Mouse (Mus musculus): Measurements from ENCODE around the gene Ccdc85c. TPM values are rescaled to one million over a fixed set of nuclear protein-coding genes. Genes with fewer than 3 reads are reported as not detected.

Ccdc85c gene
- polyA plus RNA-seq, 1 experiment from 2014 or later = 0.06 TPM

DNA sequence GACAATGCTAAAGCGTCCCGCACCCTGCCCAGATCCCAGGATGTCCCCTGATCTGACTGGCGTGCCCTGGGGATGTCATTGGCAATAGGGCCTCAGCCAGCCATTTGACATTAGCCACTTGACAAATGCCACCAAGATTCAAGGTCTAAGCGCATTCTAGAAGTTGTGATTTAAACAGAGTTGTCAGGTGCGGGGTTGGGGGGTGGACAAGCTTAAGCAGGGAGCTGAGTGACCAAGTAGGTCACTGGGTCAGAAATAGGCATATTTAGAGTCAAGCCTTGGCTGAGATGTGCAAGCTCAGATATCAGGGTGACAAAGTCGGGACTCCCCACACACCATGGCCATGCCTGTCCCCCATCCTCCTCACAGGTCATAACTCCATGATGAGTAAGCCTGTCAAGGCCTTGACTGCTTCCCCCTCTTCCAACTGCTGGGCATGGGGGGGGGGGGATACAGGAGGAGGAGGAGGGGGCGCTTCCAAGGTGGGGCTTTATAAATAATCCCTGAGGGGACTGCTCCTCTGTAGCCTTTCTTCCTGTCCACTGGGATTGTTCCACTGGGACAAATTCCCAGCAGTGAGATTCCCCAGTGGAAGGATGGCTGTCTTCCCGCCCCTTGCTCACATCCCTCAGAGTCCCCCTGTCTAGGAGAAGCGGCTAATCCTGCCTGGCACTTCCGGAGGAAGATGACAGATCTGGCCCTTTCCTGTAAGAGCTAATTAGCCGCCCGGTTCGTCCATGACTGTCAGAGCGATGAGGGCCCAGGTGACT lies 9.4 kb upstream of the Ccdc85c start:
- H3K36me3 ChIP-seq (ENCODE audit: inconsistent target) = no peaks in the 10 kb centered on the region
- WGBS (ENCODE audit: missing documents) = 72% methylated on average over 14 of the region's 14 CpGs
- no peaks in the 10 kb centered on the region for H3K79me2 ChIP-seq (ENCODE audit: inconsistent target)
- no peak overlapping the region for H3K4me3 ChIP-seq (ENCODE audit: inconsistent target)
- no peak overlapping the region for H3K27ac ChIP-seq

DNA sequence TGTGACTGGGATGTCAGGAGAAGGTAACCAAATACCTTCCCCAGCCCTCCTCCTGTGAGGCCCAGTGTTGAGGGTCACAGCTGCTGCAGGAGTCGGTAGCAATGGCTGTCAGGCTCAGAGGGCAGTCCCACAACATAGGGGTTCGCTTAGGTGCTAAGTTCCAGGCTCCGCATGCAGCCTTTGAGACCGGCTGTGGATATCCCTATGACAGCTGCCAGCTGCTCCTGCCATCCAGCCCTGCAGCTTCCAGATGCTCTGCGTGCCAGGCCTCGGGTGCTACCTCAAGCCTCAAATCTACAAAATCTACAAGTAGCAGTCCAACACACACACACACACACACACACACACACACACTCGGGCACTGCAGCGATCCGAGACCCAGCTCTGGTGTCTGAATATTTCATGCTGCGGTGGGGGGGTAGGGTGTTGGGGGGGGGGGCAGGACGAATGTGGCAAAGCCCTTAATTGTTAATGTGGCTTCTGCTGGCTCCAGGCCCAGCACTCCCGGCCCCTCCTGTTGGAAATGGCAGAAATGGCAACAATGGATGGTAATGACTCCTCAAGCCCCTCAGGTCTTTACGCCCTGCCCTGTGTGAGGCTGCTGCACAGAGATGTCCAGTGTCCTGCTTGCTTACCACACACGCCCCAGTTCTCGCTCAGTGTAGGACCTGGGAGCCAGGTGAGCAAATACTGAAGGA lies 3.1 kb upstream of the Ccdc85c start:
- Histone ChIP-seq H3K79me2 (ENCODE audit: inconsistent target) (no peaks in the 10 kb centered on the region), H3K36me3 (ENCODE audit: inconsistent target) (no peaks in the 10 kb centered on the region), H3K4me3 (ENCODE audit: inconsistent target) (no peak overlapping the region), H3K27ac (no peak overlapping the region)
- 78% methylated on average over 13 of the region's 15 CpGs for WGBS (ENCODE audit: missing documents)

DNA sequence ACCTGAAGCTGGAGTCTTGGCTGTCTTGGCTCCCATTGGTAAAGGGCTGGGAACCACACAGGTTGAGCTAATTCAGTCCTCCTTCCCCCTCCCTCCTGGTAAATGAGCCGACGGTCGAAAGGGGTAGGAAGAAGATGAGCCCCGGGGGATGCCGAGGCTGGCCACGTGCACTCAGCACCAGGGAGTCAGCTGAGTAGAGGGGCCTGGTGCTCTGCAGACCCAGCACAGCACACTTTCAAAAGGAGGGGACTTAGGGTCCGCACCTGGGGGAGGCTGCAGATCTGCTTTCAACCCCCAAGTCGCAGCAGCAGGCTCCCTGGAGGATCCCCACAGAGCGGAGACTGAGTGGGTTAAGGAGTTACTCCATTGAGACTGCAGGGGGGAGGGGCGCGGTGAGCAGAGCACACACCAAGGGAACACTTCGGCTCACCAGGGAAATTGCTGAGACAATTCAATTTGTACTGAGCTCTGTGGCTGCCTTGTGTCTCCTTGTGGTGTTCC lies 2.2 kb upstream of the Ccdc85c start:
- Histone ChIP-seq H3K4me3 (ENCODE audit: inconsistent target) (no peak overlapping the region), H3K27ac (no peak overlapping the region), H3K79me2 (ENCODE audit: inconsistent target) (no peaks in the 10 kb centered on the region), H3K36me3 (ENCODE audit: inconsistent target) (no peaks in the 10 kb centered on the region)
- WGBS (ENCODE audit: missing documents) = 29% methylated on average over 12 of the region's 12 CpGs

DNA sequence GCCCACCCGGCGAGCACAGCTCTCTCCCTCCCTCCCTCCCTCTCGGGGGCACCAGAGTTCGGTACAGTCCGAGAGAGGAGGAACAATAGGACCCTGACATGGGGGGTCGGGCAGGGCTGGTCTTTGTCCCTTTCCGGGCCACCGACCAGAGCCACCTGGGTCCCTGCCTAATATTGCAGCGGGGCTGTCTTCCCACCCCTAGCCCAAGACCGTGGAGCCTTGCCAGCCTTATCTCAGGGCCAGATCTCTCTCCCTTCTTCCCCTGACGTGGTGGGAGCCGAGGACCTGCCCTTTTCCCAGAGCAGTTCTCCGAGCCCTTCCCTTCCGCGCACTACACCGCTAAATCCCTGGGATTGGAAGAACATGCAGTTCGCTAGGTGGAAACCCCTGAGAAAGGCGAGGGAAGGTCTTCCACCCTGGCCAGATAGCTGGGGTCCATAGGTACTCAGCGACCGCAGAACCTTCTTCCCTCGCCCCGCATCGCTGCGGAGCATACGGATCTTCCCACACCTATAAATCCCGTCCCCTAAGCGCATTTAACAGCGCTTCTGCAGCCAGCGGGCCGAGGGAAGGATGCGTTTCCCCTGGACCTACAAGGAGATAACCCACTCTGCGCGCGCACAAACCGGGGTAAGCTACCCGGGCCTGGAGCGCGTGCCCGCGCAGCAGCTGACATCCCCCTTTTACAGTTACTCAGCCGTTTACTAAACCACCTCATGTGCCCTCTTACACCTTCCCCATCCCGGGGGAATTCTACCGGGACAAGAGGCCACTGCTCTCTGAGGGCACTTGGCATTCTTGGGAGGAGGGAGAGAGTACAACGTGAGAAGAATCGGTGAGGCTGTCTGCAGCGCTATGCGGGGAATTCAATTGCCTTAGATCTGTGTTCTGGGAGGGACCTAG lies 946 bp upstream of the Ccdc85c start:
- no peak overlapping the region for H3K27ac ChIP-seq
- no peaks in the 10 kb centered on the region for H3K79me2 ChIP-seq (ENCODE audit: inconsistent target)
- no peaks in the 10 kb centered on the region for H3K36me3 ChIP-seq (ENCODE audit: inconsistent target)
- 3% methylated on average over 47 of the region's 47 CpGs for WGBS (ENCODE audit: missing documents)
- H3K4me3 ChIP-seq (ENCODE audit: inconsistent target) = peak overlapping the region; percentile 15

DNA sequence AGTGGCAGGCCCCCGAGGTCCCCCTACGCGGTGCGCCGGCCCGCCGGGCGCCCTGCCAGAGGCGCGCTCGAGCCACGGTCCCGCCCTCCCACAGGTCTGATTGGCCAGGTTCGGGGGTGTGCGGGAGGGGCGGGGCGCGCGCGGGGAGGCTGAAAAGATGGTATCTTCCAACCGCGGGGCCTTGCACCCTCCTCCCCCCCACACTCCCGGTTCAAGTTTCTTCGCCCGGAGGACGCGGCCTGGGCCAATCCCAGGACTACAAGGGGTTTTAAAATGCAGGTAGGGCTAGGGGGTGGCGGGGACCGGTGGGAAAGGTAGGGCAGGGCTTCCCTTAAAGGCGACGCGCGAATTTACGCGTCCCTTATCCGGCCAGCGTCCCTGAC lies 274 bp upstream of the Ccdc85c start:
- 3% methylated on average over 37 of the region's 37 CpGs for WGBS (ENCODE audit: missing documents)
- Histone ChIP-seq H3K36me3 (ENCODE audit: inconsistent target) (no peaks in the 10 kb centered on the region), H3K4me3 (ENCODE audit: inconsistent target) (peak overlapping the region; percentile 15), H3K79me2 (ENCODE audit: inconsistent target) (no peaks in the 10 kb centered on the region), H3K27ac (no peak overlapping the region)

DNA sequence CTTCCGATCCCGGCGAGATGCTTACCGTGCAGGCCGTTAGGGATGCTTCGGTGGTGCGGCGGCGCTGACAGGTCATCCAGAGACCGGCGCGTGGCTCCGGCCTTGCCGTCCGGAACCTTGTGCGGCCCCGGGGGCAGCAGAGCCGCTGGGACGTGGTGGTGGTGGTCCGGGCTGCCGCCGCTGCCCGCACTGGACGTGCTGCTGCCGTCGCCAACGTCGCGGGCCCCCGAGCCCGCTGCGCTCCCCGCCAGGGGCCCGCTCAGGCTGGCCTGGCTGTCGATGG lies 971 bp downstream of the Ccdc85c start:
- 5% methylated on average over 33 of the region's 35 CpGs for WGBS (ENCODE audit: missing documents)
- Histone ChIP-seq H3K36me3 (ENCODE audit: inconsistent target) (no peaks in the 10 kb centered on the region), H3K79me2 (ENCODE audit: inconsistent target) (no peaks in the 10 kb centered on the region), H3K27ac (no peak overlapping the region), H3K4me3 (ENCODE audit: inconsistent target) (no peak overlapping the region)

DNA sequence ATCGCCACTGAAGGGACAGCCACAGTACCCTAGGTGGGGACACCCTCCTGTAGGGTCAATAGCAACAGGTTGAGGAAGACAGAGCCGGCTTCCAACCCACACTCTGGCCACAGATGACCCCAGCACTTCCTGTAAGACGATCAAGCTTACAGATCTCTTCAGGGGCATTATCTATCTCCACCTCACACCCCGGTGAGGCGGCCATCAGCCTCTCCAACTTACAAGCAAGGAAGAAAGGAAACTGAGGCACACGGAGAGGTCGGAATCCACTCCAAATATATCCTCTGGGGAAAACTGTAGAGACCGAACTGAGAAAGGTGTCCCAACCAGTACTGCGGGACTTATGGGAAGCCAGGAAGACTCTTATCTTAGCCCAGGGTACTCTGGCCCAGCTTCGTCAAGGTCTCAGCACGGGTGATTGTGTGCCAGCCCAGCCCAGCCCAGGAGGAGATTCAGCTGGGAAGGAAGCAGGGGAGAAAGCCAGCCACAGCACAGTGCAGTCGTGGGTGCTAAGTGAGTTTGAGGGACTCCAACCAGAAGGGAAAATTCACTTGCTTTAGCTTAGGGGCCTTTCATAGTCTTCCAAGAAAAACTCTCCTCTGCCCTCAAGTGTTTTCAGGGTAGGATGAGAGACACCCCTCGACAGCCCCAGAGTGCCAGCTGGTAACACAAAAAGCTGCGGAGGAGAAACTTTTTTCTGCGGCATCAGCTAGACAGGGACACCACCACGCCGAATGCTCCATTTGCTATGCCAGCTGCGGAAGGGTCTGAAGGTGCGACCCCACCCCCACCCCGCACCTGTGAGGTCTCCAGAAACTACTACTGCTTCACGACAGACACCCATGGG lies 1.5 kb downstream of the Ccdc85c start:
- Histone ChIP-seq H3K79me2 (ENCODE audit: inconsistent target) (no peaks in the 10 kb centered on the region), H3K36me3 (ENCODE audit: inconsistent target) (no peaks in the 10 kb centered on the region), H3K4me3 (ENCODE audit: inconsistent target) (no peak overlapping the region), H3K27ac (no peak overlapping the region)
- 35% methylated on average over 18 of the region's 21 CpGs for WGBS (ENCODE audit: missing documents)

DNA sequence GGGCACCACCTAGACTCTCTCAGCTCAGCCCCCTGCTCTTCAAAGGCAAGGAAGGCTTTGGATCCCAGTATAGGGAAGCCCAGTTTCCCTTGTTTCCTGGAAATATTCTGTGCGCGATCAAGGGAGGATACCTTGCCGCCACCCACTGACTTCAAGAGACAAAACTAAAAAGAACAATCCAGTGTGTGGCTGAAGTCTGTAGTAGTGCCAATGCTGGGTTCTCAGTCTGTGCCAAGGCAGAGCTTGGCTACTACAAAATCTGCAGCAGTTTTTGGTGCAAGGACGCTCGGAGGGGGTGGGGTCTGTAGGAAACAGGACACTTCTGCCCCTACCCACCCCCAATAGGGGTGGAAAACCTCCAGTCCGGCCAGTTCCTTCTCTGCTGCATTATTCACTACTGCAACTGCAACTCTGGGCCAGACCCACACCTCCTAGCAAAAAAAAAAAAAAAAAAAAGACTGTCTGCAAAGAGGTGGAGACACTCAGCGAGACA lies 3.0 kb downstream of the Ccdc85c start:
- Histone ChIP-seq H3K79me2 (ENCODE audit: inconsistent target) (no peaks in the 10 kb centered on the region), H3K27ac (no peak overlapping the region), H3K36me3 (ENCODE audit: inconsistent target) (no peaks in the 10 kb centered on the region), H3K4me3 (ENCODE audit: inconsistent target) (no peak overlapping the region)
- WGBS (ENCODE audit: missing documents) = 98% methylated on average over 6 of the region's 7 CpGs

DNA sequence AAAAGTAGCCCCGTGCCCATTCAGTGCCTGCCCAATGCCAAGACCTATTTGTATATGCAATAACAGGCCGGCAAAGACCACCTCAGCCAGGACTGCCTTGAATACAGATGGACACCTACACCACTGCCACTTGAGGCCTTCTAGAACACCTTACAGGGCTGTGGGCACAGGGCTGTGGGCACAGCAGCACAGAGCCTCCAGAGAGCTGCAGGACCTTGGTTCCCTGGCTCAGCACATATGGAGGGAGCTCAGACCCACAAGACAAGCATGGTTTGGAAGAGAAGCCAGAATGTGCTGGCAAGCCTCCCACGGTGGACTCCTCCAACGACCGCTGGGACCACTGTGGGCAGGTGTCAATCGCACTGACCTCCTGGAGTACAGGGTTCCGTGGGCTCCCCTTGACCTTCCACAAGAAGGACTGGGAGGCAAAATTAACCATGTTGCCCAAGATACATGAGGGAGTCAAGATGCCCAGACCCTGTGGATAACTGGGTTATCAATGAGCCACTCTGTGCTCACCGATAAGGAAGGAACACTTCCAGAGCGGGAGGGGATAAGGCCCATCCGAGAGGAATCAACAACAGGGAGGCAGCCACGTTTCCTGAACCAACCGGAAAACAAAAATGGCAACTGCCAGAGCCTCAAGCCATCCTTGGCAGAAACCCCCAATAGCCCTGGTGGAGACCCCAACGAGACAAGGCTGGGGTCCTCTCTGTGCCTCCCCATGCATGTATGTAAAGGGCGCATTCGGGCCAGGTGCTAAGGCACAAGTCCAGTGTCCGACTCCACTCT lies 3.7 kb downstream of the Ccdc85c start:
- no peaks in the 10 kb centered on the region for H3K36me3 ChIP-seq (ENCODE audit: inconsistent target)
- H3K79me2 ChIP-seq (ENCODE audit: inconsistent target) = no peaks in the 10 kb centered on the region
- 94% methylated on average over 16 of the region's 16 CpGs for WGBS (ENCODE audit: missing documents)
- H3K4me3 ChIP-seq (ENCODE audit: inconsistent target) = no peak overlapping the region
- no peak overlapping the region for H3K27ac ChIP-seq

DNA sequence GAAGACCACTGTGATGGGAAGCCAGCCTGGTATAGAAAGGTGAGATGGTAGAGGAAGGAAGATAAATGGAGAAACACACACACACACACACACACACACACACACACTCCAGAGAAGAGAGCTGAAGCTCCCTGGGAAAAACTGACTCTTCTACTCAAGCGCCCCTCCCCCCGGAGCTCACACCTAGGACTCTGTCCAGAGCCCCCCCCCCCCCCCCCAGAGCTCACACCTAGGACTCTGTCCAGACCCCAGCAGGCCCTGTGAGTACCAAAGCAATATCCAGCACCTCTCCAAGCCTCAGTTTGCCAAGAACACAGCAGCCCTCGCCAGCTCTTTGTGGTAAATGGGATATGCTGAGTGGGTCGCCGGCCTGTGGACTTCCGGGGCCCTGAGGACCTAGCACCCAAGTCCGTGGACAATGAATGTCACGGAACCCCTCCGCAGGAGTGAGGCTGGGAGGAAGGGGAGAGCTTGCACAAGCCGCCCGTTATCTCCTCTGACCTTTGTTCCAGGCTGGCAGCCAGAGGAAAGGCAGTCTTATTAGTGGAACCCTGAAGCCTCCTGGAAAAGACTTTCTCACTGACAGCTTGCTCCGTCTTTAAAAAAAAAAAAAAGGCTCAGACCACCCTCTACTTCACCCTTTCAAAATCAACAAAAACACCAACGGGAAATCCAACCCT lies 4.8 kb downstream of the Ccdc85c start:
- Histone ChIP-seq H3K79me2 (ENCODE audit: inconsistent target) (no peaks in the 10 kb centered on the region), H3K4me3 (ENCODE audit: inconsistent target) (no peak overlapping the region), H3K27ac (no peak overlapping the region), H3K36me3 (ENCODE audit: inconsistent target) (no peaks in the 10 kb centered on the region)
- 90% methylated on average over 11 of the region's 13 CpGs for WGBS (ENCODE audit: missing documents)

DNA sequence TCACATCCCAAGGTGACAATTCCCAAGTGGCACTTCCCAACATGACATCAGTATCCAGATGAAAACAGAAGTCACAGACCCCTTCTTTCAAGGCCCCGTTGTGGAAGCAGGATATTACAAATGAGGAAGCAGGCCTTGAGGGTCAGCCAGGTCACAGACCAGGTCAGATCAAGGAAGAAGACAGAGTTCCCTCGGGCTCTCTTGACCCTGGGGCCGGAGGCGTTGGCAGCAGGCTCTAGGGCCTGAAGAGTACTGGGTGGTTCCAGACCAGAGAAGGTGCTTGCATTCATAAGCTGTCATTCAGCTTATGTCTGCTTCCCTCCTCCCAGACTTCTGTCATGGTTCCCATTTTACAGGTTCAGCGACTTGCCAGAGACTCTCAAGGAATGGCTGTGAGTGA lies 5.5 kb downstream of the Ccdc85c start:
- Histone ChIP-seq H3K36me3 (ENCODE audit: inconsistent target) (no peaks in the 10 kb centered on the region), H3K79me2 (ENCODE audit: inconsistent target) (no peaks in the 10 kb centered on the region), H3K4me3 (ENCODE audit: inconsistent target) (no peak overlapping the region), H3K27ac (no peak overlapping the region)
- whole genome bisulfite sequencing (ENCODE audit: missing documents) = 56% methylated on average over 5 of the region's 5 CpGs

DNA sequence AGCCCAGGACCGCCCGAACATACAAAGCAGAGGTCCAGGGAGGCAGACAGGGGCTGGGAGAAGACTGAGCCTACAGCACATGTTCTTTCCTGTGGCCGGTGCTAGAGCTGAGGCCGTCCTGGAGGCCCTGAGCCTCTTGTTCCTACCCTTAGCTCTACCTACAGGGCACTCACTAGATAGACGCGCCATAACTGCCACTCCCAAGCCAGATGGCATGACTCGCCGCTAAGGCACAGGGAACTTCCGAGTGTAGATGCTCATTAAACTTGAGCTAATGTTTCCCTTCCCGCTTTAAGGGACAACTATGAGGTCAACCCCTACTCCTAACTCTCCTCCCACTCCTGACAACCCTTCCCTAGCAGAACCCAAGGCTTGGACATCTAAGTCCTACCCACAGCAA lies 6.3 kb downstream of the Ccdc85c start:
- Histone ChIP-seq H3K27ac (no peak overlapping the region), H3K4me3 (ENCODE audit: inconsistent target) (no peak overlapping the region), H3K36me3 (ENCODE audit: inconsistent target) (no peaks in the 10 kb centered on the region), H3K79me2 (ENCODE audit: inconsistent target) (no peaks in the 10 kb centered on the region)
- 92% methylated on average over 9 of the region's 10 CpGs for WGBS (ENCODE audit: missing documents)

DNA sequence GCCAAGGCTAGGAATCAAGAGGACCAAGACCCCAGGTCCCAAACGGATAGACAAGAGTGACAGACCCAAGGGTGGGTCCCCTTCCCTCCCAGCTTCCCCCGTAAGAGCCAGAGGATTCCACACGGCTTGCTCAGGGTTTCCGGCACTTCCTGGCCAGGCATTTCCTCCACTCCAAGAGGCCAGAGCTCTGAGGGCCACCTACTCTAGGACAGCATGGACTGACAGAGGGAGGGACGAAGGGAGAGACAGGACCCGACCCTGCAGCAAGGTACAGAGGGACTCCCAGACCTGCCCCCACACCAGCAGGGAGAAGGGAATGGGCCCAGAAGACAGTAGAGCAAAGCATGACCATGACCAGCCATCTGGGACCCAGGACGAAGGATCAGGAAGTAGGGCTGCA lies 7.6 kb downstream of the Ccdc85c start:
- 93% methylated on average over 7 of the region's 7 CpGs for WGBS (ENCODE audit: missing documents)
- H3K27ac ChIP-seq = no peak overlapping the region
- H3K79me2 ChIP-seq (ENCODE audit: inconsistent target) = no peaks in the 10 kb centered on the region
- no peak overlapping the region for H3K4me3 ChIP-seq (ENCODE audit: inconsistent target)
- no peaks in the 10 kb centered on the region for H3K36me3 ChIP-seq (ENCODE audit: inconsistent target)

All from macrophage (primary cell).